Mouse (Mus musculus) gastrocnemius, postnatal 36 days (tissue): ENCODE data around the gene Atxn3. TPM values are rescaled to one million over a fixed set of nuclear protein-coding genes. Genes with fewer than 3 reads are reported as not detected.

Experiments used
- DNase-seq, 2 experiments: peaks; one replicate each; pipeline ENCODE4 v3.0.0; 2022
- intact Hi-C: fragments of 180-260 bp; cut with DNase I; formaldehyde crosslinking; loops from one replicate; pipeline ENCODE4 v1.15.1; 2025
- long read RNA-seq, 2 experiments: library from polyadenylated mRNA; stranded (forward); transcript quantifications; one replicate each; pipeline ENCODE4 v2.0.0; 2021
- total RNA-seq, 2 experiments: library from RNA; stranded (reverse); gene quantifications; 2 replicates each; pipeline ENCODE4 v1.2.3; 2021

Atxn3 gene
- total RNA-seq, result 1 to 10 TPM; 3.8 to 5.9 TPM
- long read RNA-seq, experiment 1, result 0 reads
- long read RNA-seq, experiment 2, partial matches to known transcripts, result 1 of 1 reads
- long read RNA-seq, experiment 2, other reads (novel, unspliced or antisense), result 0 of 1 reads

DNA sequence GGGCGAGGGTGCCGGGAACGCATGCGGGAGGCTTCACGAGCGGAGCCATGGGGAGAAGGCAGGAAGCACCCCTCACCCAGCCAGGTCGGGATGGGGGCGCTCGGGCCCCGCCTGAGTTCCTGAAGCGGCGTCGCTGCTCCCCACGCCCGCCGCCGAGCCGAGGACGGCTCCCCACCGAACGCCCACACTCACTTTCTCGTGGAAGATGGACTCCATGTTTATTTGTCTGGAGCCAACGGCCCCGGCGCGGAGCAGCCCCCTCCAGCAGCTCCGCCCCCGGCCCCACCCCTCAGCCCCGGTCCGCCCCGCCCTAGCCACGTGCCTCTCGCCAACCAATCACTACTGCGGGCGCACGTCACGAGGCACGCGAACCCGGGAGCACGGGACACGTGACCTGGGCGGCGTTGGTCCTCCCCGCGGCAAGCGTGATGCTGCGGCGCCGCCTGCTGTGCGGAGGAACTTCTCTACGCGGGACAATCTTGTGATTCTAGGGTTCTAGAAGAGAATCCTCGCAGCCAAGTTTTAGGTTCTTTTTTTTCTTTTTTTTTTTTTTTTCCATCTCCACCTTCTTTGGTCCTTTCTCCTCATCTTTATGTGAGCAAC, at the start of gene Atxn3:
Gene Atxn3, minus strand, starts transcription at position 305 of the 603 bp plus-strand sequence.
- peak; percentile 93 to 97 for DNase-seq
- intact Hi-C loops, result loop anchor here (5.0 kb wide), 1 partner anchor 46 kb away; the partner anchor contains the start of gene Trip11

- intact Hi-C loops, result no loop called here
- no peak for DNase-seq
Measured at GRCm38 (mm10) chr12:102000785-102001184, 42.7 kb upstream of the Atxn3 start.

DNA sequence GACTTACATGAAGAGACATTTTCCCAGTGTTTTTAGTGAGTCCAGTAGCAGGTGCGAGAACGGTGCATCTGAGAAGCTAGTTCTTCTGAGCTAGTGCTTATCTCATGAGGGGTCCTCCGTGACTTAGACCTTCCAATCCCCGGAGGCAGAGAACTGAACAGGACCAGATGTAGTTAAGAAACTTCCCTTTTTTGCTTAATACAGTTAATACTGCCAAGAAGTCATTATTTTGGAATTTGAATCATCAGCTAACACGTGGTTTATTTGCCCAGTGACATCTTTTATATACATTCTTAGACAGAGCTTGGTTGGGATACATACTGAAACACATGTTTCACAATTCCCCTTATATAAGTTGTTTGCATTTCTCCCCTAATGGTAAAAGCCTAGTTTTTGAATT, 40.9 kb upstream of the Atxn3 start:
- DNase-seq, result no peak
- intact Hi-C loops, result no loop called here

- DNase-seq, result no peak
- intact Hi-C loops, result no loop called here
Measured at GRCm38 (mm10) chr12:101994576-101995467, 36.8 kb upstream of the Atxn3 start.

DNA sequence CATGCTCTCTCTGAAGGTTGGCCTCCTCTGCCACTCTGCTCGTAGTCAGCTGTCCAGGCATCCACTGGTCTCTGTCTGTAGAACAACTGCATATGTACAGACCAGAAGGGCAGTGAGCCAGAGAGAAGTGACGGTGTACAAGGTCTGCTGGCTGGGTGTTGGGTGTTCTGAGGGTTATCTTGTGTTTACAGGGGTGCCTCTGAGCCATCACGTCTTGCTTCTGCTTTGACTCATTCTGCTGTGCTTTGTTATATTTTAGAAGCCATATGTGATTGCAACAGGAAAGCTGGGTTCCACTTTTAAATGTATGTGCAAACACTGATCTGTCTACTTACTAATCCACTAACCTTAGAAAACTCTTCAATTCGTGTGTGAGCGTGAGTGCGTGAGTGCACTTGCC, 29.6 kb upstream of the Atxn3 start:
- intact Hi-C loops, result loop anchor here (10.0 kb wide), 1 partner anchor 467 kb away; no protein-coding TSS in a partner anchor
- DNase-seq, result no peak

GRCm38 (mm10) chr12:101985110-101985509, 27.1 kb upstream of the Atxn3 start:
- intact Hi-C loops, result loop anchor here (10.0 kb wide), 1 partner anchor 470 kb away; no protein-coding TSS in a partner anchor
- no peak for DNase-seq

DNA sequence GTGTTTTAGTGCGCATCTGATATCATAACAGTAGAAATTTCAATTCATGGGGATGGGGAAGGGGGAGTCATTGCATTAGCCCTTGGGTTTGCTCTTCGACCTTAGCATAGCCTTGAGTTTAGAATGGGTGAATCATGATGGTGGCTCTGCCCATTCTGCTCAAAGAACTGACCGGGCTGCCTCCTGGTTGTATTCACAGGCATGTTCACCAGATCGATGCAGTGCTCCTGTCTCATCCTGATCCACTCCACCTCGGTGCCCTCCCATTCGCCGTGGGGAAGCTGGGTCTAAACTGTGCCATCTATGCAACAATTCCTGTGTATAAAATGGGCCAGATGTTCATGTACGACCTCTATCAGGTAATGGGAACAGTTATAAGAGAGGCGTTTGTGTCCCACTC, 24.9 kb upstream of the Atxn3 start:
- intact Hi-C loops, result loop anchor here (10.0 kb wide), 1 partner anchor 472 kb away; no protein-coding TSS in a partner anchor
- DNase-seq, result no peak

DNA sequence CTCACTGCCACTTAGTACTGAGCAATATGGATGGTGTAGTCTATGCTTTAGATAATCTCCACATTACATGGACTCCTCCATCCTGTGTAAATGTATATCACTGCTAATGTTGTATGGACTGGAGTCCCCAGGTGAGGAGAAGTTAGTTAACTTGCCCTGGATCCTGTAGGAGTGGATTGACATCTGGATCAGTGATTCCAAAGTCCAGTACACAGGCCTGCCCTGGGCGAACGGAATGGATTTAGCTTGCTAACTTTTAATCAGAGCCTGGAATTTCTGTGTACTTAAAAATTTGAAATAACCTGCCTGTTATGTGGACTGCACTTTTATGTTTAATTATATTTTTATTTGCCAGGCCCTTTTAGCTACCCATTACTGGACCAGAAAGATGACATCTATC, 23.5 kb upstream of the Atxn3 start:
- intact Hi-C loops, result loop anchor here (10.0 kb wide), 1 partner anchor 473 kb away; no protein-coding TSS in a partner anchor
- DNase-seq, result no peak

DNA sequence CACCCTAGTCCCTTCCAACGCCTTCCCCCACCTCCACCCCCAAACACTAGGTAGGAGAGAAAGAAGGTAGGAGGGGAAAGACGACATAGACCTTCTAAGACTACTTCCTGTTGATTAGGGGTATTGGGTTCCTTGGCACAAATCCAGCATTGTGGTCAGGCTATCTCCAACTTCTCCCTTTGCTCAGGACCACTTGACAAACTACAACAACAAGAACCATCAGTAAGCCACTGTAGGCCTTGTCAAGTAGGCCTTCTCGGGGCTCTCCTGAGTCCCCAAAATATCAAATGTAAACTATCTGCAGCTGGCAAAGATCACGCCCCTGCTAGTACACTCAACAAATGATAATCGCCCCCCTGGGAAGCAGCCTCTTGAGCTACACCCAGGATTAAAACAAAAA, 22.2 kb upstream of the Atxn3 start:
- intact Hi-C loops, result loop anchor here (10.0 kb wide), 1 partner anchor 475 kb away; no protein-coding TSS in a partner anchor

GRCm38 (mm10) chr12:101979213-101979750, 21.2 kb upstream of the Atxn3 start:
- intact Hi-C loops, result no loop called here
- no peak for DNase-seq

More for the DNA sequence above, 22.2 kb upstream of the Atxn3 start:
- DNase-seq, result no peak

GRCm38 (mm10) chr12:101978588-101978987, 20.5 kb upstream of the Atxn3 start:
- no peak for DNase-seq
- intact Hi-C loops, result no loop called here

DNA sequence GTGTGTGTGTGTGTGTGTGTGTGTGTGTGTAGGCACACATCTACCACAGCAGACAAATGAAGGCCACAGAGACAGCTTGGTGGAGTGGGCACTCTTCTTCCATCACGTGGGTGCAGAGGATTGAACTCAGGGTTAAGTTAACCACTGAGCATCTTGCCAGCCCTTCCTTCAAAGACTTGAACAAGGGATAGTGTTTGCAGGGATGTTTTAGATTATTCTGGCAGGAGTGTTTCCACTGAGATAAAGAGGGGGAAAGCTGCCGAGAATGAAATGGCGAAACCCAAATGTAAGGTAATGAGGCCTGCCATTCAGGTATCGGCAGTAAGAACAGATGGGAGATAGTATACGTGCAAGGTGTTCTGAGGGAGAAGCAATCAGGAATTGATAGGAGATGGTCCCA, 20.1 kb upstream of the Atxn3 start:
- no peak for DNase-seq
- intact Hi-C loops, result no loop called here

DNA sequence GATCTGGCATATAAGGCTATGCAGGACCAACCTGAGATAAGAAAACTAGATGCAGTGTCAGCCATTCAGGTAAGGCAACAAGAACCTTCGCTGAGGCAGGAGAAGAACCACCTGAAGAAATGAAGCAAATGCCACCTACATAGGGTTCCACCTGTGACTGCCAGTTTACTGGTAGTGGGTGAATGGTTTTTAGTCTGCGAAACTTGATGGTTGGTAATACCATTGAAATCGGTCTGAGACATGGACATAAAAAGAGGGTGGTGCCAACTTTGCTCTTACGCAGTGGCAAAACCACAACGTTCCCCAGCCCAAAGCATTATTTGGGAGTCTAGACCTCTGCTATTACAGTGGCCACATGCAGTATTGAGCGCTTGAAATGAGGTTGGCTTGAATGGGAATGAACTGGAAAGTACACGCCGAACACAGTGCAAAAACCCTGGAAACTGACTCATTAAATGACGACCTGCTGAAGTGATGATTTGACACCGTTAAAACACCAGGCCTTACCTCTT, 19.4 kb upstream of the Atxn3 start:
- intact Hi-C loops, result no loop called here
- DNase-seq, result no peak

DNA sequence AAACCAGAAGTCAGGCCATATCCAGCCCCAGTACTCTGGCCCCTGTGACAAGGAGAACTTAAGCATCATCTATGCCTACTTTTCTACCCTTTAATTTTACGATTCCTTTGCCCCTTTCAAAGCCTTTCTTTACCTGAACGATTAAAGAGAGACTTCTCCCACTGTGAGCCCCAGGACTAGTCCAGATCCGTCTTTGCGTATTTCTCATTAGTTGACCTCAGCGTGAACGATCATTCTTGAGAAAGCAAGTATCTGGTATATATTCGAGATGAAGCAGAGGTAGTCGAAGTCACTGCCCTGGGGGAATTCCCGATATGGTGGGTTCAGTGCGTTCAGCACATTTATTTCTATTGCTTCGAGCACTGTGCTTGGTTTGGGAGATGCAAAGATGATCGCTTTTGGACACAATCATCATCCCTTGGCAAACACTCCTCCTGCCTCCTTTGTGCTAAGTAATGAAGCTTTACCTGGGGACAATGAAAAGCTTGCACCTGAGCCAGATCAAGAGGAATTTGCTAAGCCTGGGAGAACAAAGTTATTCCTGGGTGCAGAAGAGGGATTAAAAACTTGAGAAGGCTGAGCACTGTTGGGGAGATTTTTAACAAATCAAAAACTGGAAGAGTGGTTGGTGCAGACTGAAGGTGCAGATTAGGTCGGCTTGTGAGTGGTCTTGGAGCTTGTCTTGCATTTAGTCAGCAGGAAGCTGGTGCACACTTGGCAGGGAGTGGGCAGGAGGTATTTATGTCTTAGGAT, 18.8 kb upstream of the Atxn3 start:
- intact Hi-C loops, result no loop called here
- no peak for DNase-seq

DNA sequence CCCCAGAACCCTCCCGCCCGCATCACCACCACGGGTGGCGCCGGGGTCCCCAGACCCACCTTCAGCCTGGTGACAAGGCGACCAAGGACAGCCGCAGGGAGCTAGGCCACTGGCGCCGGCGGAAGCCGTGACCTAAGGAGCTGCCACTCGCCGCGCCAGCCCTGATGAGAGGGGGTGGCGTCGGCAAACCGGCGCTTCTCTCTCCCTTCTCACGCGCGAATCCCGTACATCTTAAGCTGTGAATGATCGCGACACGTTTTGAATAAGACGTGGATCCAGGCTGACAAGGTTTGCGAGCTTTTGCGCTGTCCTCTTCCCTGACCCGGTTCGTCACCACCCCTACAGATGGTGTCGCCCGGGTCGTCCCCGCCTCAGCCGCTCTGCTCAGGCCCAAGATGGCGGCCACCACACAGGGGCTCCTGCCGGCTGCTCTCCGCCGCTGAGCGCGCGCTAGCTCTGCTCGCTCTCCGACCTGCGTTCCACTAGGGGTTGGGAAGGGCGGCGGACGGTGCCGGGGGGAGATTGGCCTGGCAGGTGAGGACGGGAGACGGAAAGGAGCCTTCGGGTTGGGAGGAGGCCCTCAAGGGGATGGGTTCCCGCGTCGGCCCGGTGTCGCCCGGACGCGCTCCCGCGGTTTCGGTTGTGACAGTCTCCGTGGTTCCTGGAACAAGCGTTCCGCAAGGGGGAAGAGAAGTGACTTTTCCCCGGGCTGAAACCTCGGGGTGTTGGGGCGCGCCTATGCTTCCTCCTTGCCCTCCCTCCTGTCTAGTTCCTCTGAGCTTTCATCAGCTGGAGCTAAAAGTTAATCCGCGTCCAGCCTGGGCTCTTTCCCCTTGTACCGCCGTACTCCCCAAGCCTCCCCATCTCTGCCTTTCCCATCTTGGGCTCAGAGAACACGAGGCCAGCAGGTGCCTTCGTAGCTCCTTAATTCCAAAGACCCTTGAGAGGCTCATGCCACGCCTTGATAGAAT, 17.8 kb upstream of the Atxn3 start, which contains the start of gene Cpsf2:
Gene Cpsf2, plus strand, starts transcription at position 388 of the 971 bp plus-strand sequence.
- intact Hi-C loops, result no loop called here
- DNase-seq, result peak; percentile 68 to 89

DNA sequence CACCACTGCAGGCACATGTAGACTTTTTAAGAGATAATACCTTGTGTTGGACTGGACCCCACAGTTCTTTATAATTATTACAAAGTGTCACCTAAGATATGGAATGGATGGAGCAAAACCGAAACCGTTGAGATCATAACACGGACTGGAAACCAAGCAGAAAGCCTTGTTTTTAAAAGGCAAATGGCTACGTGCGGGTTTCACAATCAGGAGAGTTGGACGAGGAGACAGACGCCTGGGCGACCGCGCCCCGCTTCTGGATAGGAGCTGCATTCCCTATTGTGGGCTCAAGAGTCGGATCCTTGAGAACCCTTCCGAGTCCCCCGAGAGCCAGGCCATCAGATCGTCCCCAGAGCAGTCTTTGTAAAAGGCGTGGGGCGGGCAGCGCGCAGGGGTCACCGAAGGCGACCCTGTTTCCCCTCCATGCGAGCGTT, 17.1 kb upstream of the Atxn3 start:
- intact Hi-C loops, result no loop called here

GRCm38 (mm10) chr12:101974571-101974970, 16.5 kb upstream of the Atxn3 start:
- DNase-seq, result no peak
- intact Hi-C loops, result no loop called here

More for the DNA sequence above, 17.1 kb upstream of the Atxn3 start:
- no peak for DNase-seq

DNA sequence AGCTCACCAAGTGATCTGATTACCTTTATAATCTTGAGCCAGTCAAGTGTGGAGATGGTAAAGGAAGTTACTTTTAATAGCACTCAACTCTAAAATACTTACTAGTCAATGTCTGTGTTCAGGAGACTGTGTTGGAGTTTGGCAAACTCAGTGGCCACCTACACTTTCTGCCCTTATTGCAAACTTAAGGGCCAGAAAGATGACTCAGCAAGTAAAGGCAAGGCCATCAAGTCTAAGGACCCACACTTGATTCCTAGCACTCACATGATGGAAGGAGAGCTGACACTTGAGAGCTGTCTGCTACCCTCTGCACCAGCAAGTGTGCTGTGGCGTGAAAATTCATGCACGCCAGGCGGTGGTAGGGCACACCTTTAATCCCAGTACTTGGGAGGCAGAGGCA, 14.2 kb upstream of the Atxn3 start:
- DNase-seq, result no peak

GRCm38 (mm10) chr12:101971311-101971710, 13.3 kb upstream of the Atxn3 start:
- intact Hi-C loops, result no loop called here
- DNase-seq, result no peak

More for the DNA sequence above, 14.2 kb upstream of the Atxn3 start:
- intact Hi-C loops, result no loop called here
